Mouse (Mus musculus): ENCODE data around the gene Aifm3.
A peak's percentile ranks its signal among the peaks of the same experiment; 100 is the strongest.
"Not testable (repeated sequence)": the region's sequence is repeated elsewhere in the genome, so short reads cannot be mapped to it uniquely, and the experiment has no call there.

Gene Aifm3

DNA sequence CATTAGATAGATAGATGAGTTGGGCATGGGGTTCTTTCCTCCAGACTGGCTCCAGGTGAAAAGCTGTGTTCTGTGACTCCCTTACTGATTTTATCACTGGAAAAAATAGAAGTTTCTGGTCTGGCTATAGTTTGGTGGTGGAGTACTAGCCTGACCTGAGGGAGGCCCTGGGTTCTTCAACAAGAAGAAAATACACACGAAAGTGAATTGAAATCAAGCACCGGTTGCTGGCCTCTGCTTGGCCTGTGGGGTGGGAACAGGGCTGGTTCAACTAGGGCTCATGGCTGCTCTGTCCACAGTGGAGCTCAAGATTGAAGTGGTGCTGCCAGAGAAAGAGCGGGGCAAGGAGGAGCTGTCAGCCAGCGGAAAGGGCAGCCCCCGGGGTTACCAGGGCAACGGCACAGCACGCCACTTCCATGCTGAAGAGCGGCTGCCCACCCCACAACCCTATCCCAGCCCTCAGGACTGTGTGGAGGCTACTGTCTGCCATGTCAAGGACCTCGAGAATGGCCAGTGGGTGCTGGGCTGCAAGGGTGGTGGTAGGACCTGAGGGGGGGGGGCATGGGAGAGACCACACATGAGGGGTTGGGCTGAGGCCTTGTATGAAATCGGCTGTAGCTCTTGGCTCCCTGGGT is 10.0 kb downstream of the Aifm3 start:
- peak; percentile 20 for DNase-seq (ENCODE audit: low read depth, low spot score)

DNA sequence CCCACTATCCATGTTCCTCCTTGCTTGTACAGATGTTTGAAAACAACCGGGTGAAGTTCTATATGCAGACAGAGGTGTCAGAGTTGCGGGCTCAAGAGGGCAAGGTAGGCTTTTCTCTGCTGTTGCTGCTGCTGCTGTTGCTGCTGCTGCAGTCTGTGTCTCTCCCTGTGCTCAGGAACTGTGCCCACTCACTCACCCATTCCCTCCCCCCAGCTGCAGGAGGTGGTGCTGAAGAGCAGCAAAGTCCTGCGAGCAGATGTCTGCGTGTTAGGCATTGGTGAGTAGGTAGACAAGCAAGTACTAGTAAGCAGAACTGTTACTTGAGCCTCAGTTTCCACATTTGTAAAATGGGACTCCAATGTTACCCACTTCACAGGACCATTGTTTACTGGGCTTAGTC is 13.3 kb downstream of the Aifm3 start:
- DNase-seq (ENCODE audit: low read depth, low spot score) = no peak

DNA sequence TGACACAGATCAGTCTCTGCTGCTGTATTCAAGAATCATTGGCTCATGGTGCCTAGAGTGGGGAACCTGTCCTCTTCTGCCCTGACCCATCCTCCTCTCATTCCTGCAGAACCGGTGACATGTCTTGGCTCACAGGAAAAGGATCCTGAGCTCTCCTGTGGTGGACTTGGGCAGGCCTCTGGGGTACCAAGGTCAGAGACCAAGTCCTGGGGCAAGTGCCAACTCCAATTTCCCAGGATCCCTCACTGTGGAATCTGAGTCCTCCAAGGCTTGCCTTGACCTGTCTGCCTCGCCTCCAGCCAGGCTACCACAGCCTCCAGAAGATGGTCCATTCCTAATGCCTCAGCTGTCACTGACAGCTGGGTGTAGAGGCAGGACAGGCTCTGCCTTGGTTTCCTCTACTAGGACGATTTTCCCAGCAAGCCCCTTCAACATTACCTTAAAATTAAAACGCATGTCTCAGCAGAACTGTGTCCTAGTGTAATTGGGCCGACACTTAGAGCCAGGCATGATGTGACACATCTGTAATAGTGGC is 17.7 kb downstream of the Aifm3 start:
- no peak for DNase-seq (ENCODE audit: low read depth, low spot score)

DNA sequence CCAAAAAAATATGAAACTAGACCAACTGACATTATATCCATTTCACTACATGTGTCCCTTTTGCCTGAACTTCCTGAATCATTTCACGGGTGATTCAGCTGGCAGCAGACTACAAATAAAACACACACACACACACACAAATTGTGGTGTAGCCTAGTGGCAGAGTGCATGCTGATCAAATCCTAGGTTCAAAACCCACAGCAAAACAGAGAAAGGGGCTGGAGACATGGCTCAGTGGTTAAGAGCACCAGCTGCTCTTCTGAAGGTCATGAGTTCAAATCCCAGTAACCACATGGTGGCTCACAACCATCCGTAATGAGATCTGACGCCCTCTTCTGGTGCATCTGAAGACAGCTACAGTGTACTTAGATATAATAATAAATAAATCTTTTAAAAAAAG is 18.6 kb downstream of the Aifm3 start:
- not testable (repeated sequence) for DNase-seq (ENCODE audit: low read depth, low spot score)

DNA sequence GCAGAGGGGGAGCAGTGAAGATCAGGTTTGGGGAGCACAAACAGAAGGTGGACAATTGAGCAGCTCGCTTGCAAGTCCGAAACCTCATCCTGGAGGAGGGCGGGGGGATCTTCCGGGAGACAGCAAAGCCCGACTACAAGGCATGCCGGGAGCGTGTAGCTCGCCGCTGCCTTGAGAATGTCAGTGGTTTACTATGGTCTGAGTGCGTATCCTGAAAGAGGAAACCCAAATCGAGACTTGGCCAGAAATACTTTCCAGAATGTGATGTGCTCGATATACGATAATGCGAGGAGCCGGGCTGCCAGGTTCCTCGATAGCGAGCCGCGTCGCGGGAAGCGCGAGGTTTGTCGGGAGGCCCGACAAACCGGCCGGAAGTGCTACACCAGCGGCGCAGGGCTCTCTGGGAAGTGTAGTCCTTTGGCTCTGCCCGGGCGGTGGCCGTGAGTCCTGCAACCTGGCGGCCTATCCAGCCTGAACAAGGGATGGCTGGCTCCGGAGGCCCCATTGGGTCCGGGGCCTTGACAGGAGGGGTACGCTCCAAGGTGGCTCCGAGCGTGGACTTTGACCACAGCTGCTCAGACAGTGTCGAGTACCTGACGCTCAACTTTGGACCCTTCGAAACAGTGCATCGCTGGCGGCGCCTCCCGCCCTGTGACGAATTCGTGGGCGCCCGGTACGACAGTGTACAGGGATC is 19.3 kb downstream of the Aifm3 start, which contains the start of gene Lztr1:
Gene Lztr1 (plus strand): TSS at position 143 of the 694 bp plus-strand sequence.
- DNase-seq (ENCODE audit: low read depth, low spot score) = peak; percentile 86

DNA sequence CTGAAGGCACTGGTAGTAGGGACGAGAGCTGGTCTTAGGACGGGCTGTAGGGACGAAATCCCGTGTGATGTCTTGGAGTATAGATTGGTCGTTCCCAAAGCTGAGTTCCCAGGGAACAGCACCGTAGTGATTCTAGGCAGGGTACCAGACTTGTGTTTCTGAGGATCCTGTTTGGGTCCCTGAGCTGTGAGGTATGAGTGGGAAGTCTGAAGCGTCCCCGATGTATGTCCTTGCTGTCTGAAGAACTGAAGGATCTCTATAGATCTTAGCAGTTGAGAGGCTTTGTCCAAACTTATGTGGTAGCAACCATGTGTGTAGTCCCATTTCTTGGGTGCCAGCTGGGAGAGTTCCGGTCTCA is 19.8 kb downstream of the Aifm3 start:
- no peak for DNase-seq (ENCODE audit: low read depth, low spot score)

DNA sequence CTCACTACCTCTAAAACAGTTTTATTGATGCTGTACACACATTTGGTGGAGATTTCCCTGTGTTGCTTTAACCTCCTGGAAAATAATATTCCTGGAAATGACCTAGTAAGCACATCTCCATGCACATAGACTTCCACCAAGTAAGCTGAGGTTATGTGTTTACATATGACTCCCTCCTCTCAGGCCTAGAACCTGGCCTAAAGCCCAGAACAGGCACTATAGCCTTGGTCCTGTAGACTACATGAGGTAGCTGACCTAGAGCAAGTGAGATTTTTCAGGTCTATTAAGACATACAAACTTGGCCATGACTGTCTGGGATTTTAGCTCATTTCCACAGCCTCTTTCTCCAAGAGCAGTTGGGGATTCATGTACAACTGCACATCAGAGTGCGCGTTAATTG is 20.7 kb downstream of the Aifm3 start:
- DNase-seq (ENCODE audit: low read depth, low spot score) = no peak

DNA sequence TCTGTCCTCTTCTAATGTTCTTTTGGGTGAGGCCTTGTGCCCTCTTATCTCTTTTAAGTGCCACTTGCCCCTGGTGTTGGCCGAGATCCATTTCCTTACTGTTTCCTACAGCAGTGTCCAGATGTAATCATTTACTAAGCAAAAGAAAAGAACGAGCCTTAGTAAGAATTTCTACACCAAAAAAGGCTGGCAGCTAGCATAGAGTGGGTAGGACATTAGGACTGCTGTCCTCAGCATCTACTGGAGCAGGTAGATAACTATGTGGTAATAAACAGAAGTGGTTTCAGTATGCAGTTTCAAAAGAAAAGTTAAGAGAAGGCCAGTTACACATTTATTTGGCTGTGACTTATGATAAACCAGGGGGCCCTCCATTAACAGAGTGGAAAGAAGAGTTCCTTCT is 21.3 kb downstream of the Aifm3 start:
- DNase-seq (ENCODE audit: low read depth, low spot score) = no peak

DNA sequence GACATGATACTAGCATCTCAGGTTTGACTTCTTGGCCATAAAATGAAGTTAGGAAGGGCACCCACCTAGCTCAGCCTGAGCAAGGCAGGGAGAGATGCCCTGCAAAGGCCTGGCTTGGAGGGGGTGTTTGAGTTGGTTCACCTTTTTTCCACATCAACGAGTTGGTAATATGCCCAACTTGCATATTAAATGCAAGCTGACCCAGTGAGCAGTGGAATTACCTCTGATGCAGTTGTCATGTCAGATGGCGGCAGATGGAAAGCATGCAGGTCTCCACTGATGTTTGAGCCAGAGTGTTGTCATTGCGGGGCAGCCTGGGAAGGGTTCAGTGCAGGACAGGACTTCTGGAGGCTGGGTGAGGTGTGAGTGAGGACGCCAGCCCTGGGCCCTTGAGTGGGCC is 22.0 kb downstream of the Aifm3 start:
- DNase-seq (ENCODE audit: low read depth, low spot score) = no peak

DNA sequence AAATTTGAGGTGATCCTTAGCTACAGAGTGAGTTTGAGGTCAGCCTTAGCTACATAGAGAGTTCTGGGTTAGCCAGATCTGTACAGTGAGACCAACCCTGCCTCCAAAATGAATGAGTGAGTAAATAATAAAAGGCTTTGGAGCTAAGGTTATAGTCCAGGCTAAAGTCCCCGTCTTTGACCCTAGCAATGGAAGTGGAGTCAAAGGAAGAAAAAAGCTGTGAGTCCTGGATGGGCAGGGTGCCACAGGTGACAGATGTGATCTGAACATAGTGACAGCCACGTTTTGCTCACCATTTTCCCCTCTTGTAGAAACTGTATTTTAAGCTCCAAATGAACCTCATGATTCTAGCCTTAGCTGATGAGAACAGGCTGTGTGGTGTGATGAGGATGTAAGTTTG is 29.5 kb downstream of the Aifm3 start:
- DNase-seq (ENCODE audit: low read depth, low spot score) = no peak

DNA sequence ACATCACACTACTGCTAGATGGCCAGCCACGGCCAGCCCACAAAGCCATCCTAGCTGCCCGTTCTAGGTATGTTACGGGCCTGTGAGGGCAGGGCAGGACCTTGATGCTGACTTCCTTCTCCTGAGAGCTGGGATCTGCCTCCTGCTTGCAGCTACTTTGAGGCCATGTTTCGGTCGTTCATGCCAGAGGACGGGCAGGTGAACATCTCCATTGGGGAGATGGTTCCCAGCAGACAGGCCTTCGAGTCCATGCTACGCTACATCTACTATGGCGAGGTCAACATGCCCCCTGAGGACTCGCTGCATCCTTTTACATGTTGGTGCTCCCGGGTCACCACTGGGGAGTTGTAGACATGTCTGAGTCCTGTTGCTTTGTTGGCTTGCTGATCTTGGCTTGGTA is 34.7 kb downstream of the Aifm3 start:
- no peak for DNase-seq (ENCODE audit: low read depth, low spot score)

DNA sequence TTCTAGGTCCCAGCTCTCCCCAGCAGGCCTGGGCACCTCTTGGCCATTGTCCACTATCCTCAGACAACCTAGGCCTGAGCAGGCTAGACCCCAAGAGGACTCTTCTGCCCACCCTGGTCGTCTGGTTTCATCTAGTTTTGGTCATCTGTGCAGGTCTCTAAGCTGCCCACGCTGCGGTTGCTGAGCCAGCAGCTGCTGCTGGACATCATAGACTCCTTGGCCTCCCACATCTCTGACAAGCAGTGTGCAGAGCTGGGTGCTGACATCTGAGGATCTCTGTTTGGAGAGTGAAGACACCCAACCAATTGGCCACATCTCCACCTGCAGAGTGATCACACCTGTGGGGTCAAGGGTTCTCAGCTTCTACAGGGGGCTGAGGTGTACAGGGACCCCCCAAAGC is 36.1 kb downstream of the Aifm3 start:
- no peak for DNase-seq (ENCODE audit: low read depth, low spot score)

DNA sequence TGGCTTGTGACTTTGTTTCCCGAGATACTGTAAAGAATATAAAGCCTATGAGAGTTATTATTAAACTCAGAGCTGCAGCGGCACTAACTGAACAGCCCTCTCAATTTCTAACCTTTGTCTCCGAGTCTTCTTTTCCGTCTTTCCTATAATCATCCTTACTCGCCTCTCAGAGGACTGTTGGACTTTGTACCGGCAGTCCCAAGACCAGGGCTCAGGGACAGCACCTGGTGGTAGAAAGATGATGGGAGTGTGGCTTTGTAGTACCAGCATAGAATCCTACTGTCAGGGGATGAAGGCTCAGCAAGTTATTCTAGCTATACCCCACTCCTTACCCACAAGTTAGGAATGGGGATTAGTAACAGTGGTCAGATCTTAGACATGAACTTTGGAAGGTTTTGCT is 36.8 kb downstream of the Aifm3 start:
- no peak for DNase-seq (ENCODE audit: low read depth, low spot score)

DNA sequence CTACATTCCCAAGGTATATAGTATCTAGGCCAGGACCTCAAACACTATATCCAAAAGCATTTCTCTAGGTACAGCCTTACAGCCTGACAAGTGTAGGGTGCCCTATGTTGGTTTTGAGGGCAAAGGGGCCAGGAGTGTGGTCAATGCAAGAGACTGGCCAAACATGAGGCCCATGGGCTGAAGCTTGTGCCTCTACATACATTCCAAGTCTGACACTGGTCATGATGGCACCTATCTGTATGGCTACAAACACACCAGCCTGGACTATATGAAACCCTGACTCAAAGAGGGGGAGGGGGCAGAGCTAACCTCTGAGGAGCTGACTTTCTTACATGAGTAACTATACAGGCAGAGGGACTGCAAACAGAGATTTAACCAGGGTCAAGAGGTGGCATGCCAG is 38.2 kb downstream of the Aifm3 start:
- no peak for DNase-seq (ENCODE audit: low read depth, low spot score)

DNA sequence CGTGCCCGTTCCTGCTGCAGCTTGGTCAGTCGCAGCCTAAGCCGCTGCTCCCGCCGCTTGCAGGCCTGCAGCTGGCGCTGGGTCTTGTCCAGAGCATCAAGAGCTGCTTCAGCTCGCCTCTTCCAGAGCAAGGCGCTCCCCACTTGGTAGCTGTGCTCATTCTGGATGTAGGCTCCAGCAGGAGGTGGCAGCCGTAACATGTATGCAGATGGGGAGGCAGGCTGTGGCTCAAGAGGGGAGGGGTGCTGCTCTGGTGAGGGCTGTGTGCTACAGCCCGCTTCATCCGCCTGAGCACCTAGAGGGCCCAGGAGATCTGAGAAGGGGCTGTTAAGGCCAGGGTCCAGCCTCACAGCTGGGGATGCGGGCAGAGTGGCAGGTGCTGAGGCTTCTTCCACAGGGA is 38.9 kb downstream of the Aifm3 start:
- no peak for DNase-seq (ENCODE audit: low read depth, low spot score)

DNA sequence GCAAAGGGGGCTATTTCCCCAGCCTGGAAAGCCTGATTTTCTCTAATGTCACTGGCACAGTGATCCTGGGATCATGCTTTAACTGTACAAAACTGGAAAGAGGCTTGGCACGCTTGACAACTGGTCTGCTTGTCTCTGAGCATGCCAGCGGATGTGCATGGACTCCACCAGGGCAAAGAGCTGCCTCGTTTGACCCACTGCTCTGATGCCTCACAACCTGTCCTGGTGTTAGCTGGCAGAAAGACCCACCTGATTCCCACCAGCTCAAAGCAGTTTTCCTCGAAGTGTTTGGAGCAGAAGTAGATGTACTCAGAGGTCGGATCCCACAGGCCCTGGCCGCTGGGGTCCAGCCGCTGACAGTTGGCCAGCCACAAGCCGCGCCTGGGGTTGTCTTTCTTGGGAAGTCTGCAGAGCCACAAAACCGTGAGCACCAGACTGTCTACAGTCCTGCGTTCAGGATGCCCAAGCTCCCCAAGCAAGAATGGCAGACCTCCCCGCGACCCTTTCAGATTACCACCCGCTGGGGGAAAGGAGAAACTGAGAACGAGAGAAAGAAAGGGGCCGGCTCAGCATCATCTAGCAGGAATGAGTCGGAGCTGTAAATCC is 40.7 kb downstream of the Aifm3 start:
- DNase-seq (ENCODE audit: low read depth, low spot score) = no peak

DNA sequence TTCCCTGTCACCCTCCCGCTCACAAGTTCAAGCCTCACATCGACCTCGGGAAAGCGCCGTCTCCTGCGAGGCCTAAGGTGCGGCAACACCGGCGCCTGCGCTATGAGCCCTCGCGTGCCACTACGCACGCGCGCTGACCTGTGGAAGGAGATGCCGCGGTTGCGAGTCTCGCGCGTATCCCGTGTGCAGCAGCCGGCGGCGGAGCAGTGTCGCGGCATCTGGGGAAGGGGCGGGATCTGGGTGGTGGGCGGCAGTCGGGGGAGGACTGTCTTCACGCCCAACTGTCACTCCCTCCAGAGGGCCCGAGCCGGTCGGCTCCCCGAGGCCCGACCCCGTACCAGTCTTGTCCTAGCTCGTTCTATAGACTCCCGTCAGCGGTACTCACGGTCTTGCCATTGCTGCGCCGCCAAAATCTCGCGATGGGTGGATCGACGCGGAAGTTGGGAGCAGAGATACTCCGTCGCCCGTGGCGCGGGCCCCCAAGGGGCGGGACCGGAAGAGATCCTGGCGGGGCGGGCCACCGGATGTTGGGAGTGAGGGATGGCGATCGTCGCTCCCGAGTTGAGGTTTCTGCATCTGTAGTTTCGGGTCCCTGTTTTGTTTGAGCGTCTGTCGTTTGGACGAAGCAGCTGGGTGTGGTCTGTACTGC is 41.4 kb downstream of the Aifm3 start, which contains the start of gene Thap7:
Gene Thap7 (minus strand): TSS at position 497 of the 649 bp plus-strand sequence.
- peak; percentile 97 for DNase-seq (ENCODE audit: low read depth, low spot score)

DNA sequence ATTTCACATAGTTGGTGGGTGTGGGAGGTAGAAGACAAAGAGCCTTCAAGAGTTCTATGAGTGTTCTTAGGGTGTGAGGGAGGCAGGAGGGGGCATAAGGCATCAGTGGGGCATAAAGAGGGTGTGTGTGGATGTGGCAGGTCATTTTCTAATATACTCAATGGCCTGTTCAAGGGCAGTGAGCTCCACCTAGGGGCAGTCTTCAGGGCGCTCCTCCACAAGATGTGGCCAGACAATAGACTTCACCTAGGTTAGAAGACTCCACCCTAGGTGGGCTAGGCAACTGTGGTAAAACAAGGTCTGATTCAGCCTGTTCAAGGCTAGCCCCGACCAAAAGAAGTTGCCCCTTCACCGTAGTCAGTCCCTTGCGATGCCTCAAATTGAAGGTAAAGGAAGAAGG is 42.9 kb downstream of the Aifm3 start:
- no peak for DNase-seq (ENCODE audit: low read depth, low spot score)

DNA sequence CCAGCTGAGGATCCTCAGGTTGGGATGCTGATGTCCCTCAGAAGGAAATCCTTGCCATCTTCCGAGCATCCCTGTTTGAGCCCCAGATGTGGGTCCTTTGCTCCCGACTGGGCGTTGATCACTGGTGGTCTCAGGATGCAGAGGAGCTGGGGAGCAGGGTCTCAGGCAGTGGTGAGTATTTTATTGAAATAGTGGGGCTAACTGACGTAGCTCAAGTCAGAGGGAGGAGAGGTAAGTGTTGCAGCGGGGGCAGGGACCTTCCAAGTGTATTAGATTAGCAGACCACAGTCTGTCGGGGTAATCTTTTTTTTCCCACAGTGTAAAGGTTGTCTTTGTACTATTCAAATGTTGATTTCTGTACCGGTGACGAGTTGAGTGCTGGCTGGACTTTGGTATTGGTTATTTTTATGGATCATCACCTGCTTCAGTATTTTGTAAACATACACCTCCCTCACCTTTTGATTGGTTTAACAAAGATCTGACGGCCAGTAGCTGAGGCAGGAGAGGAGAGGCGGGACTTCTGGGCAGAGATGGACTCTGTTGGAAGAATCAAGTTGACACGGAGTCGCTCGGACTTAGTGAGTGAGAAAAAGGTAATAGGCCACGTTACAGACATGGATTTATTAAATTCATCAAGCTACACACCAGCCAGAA is 43.4 kb downstream of the Aifm3 start:
- no peak for DNase-seq (ENCODE audit: low read depth, low spot score)

DNA sequence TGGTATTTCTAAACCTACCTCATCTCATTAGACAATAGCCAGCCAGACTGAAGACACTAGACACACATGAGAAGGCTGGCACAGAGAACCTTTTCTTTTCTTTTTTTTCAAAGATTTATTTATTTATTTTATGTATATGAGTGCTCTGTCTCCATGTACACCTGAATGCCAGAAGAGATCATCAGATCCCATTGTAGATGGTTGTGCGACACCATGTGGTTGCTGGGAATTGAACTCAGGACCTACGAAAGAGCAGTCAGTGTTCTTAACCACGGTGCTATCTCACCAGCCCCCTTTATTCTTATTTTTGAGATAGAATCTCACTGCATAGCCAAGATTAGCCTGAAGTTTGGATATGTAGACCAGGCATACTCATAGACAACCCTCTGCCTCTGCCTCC is 47.2 kb downstream of the Aifm3 start:
- DNase-seq (ENCODE audit: low read depth, low spot score) = no peak

DNA sequence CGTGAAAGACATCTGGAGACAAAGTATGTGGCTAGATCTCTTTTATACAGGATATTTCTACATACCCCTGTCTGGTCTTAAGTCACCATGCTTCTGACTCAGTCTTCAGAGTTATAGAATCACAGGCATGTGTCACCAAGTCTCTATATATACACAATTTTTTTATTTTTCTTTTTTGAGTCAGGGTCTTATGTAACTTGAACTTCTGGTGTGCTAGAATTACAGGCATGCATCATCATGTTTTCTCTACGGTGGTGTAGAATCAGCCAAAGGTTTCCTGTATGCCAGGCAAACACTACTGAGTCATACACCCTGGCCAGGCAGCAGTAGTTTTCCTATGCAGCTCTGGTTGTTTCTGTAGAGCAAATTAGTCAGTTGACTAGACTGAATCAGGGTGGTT is 53.2 kb downstream of the Aifm3 start:
- no peak for DNase-seq (ENCODE audit: low read depth, low spot score)

DNA sequence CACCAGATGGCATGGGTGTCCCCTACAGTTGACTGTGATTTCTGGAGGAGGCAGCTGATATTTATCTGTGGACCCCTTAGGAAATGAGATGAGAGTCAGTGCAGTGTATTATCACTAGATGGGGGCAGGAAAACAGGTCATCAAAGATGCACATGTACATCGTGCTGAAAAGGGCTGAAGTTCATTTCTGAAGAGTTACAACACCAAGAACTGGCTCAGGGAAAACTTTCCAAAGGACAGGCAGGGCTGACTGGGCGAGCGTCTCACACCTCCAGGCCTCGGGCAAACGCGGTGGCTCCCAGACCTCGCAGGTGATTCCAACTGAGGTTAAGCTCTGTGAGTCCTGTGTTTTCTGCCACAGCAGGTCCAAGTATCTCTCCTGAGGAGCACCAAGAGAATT is 63.4 kb downstream of the Aifm3 start:
- DNase-seq (ENCODE audit: low read depth, low spot score) = no peak
